8 mouse cellular contexts compared by ENCODE assay signal in the genomic region with DNA sequence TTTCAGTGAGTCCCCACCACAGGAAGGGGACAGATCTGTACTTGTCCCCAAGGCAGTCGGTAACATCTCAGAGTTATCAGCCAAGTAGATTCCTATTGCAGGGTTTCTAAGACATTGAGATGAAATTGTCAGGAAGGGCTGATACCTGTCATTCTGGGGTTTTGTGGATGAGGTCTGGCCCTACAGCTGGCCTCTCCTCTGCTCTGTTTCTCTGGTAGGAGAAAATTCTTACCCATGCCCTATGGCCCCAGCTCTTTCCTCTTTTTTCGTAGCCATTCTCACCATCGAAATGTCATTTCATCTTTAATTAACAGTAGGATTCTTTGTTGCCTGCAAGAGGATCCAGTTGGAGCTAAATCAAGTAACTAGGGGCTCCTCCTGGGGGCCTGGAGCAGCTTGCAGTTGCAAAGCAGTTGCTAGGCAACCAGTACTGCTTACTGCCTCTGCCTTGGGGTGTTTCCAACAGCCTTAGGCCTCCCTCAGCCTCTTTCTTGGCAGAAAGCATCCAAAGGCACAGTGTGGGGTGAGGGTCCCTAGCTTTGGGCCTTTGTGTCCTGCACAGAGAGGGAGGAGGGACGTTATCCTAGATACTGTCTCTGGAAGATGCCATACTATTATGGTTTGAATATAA. TPM values are rescaled to one million over a fixed set of nuclear protein-coding genes. Genes with fewer than 3 reads are reported as not detected.
DNase-seq lines count a peak whose midpoint lies in the region; ATAC-seq lines count a peak whose summit lies in the region.

A gene (plus strand): TSS at position 427 of the 631 bp plus-strand sequence.

- H3K9ac ChIP-seq in lung, embryonic 16.5 days (ENCODE audit: low read length), result no peak within 1 kb of the TSS
- H3K9ac ChIP-seq in forebrain, embryonic 13.5 days, result peak within 1 kb of the TSS; percentile 14
- no peak within 1 kb of the TSS for H3K9ac ChIP-seq in neural tube, embryonic 12.5 days

- H3K4me1 ChIP-seq in lung, embryonic 16.5 days (replicated peaks; ENCODE audit: control insufficient read depth, insufficient read depth, low read length), result peaks cover 5% of the 10 kb centered on the region
- peaks cover 28% of the 10 kb centered on the region for H3K4me1 ChIP-seq in forebrain, embryonic 13.5 days
- H3K4me1 ChIP-seq in neural tube, embryonic 12.5 days, result peaks cover 26% of the 10 kb centered on the region

- no peaks in the 10 kb centered on the region for H3K36me3 ChIP-seq in lung, embryonic 16.5 days (ENCODE audit: control insufficient read depth, insufficient read depth, low read length)
- no peaks in the 10 kb centered on the region for H3K36me3 ChIP-seq in forebrain, embryonic 13.5 days (ENCODE audit: poor library complexity, severe bottlenecking)
- H3K36me3 ChIP-seq in neural tube, embryonic 12.5 days, result no peaks in the 10 kb centered on the region

- no peak within 1 kb of the TSS for H3K27ac ChIP-seq in lung, embryonic 16.5 days (ENCODE audit: low read length)
- peak within 1 kb of the TSS; percentile 90 for H3K27ac ChIP-seq in forebrain, embryonic 13.5 days
- H3K27ac ChIP-seq in neural tube, embryonic 12.5 days, result peak within 1 kb of the TSS; percentile 37

- no peaks in the 10 kb centered on the region for H3K9me3 ChIP-seq in lung, embryonic 16.5 days (ENCODE audit: control insufficient read depth, low read length)
- H3K9me3 ChIP-seq in forebrain, embryonic 13.5 days (replicated peaks), result no peaks in the 10 kb centered on the region
- H3K9me3 ChIP-seq in neural tube, embryonic 12.5 days, result no peaks in the 10 kb centered on the region

- no peaks in the 10 kb centered on the region for H3K27me3 ChIP-seq in lung, embryonic 16.5 days (ENCODE audit: control insufficient read depth, insufficient read depth, low read depth, low read length)
- H3K27me3 ChIP-seq in forebrain, embryonic 13.5 days, result no peaks in the 10 kb centered on the region
- H3K27me3 ChIP-seq in neural tube, embryonic 12.5 days (replicated peaks), result no peaks in the 10 kb centered on the region; the same call in 1 of the 2 replicates

- H3K4me3 ChIP-seq in lung, embryonic 16.5 days (ENCODE audit: low read length), result no peak within 1 kb of the TSS
- H3K4me3 ChIP-seq in forebrain, embryonic 13.5 days, result no peak within 1 kb of the TSS
- no peak within 1 kb of the TSS for H3K4me3 ChIP-seq in neural tube, embryonic 12.5 days

- 50% methylated on average over 4 of the region's 4 CpGs for WGBS in lung, embryonic 16.5 days
- 15% methylated on average over 4 of the region's 4 CpGs for whole genome bisulfite sequencing in forebrain, embryonic 13.5 days
- WGBS in neural tube, embryonic 12.5 days, result 37% methylated on average over 4 of the region's 4 CpGs

- DNase-seq in lung, postnatal 25 days (ENCODE audit: low spot score), result no peak
- peak; percentile 67 for DNase-seq in layer of hippocampus, adult 9-10 months (ENCODE audit: low spot score)
- no peak for DNase-seq in adrenal gland, adult 2 months
- no peak for DNase-seq in gastrocnemius, postnatal 10 days

- no peak within 1 kb of the TSS for H3K4me2 ChIP-seq in lung, embryonic 16.5 days (ENCODE audit: low read depth, low read length)
- H3K4me2 ChIP-seq in forebrain, embryonic 13.5 days, result peak within 1 kb of the TSS; percentile 25; the same call in 1 of the 2 replicates
- no peak within 1 kb of the TSS for H3K4me2 ChIP-seq in neural tube, embryonic 12.5 days (replicated peaks)

- peak; percentile 56 for ATAC-seq in lung, embryonic 16.5 days (ENCODE audit: low read depth)
- peak; percentile 94 for ATAC-seq in forebrain, embryonic 13.5 days
- ATAC-seq in neural tube, embryonic 12.5 days (ENCODE audit: low FRiP score, low read depth), result peak; percentile 83
- no peak for ATAC-seq in megakaryocyte progenitor cell, adult 5-6 weeks (replicated peaks; ENCODE audit: poor library complexity)

RNA-seq across cellular contexts. Expression of the gene that starts here (rescaled TPM):
- 0.25 and 0.39 TPM in 2 replicates for polyA plus RNA-seq in lung, embryonic 16.5 days (2015; fragmentation: Nextera tagmentation; extraction: Ambion mirVana)
- 3.7 and 5.2 TPM in 2 replicates for polyA plus RNA-seq in forebrain, embryonic 13.5 days (2015; fragmentation: Nextera tagmentation; extraction: Ambion mirVana)
- polyA plus RNA-seq in neural tube, embryonic 12.5 days (2016; fragmentation: Nextera tagmentation; extraction: Ambion mirVana), result 1.0 and 1.6 TPM in 2 replicates
- under 1 TPM in 1 of 2 experiments, not detected in 1; 0.24 TPM for total RNA-seq in adrenal gland, adult 2 months (2021)
- 0.10 TPM in 1 of 2 replicates, not detected in the other for polyA plus RNA-seq in adrenal gland, adult 2 months (2012; rRNA removed)
- 0.07 TPM in 1 of 2 replicates, not detected in the other for total RNA-seq in megakaryocyte progenitor cell, adult 5-6 weeks (2015)
- not detected in 2 replicates for total RNA-seq in megakaryocyte progenitor cell, adult 5-6 weeks (2017)
- total RNA-seq in gastrocnemius, postnatal 10 days (2021), result not detected

Comparison
In these comparisons a context has a peak if more than half of its experiments do, and no peak if none do; other contexts are left out.
1. Peak in ATAC-seq in lung, embryonic 16.5 days; RNA of the gene not detected or under 1 TPM.